Mouse (Mus musculus): Measurements from ENCODE around the gene Pyroxd2.

- no peak for TF ChIP-seq POLR2A (IDR thresholded peaks at IDR 0.05; ENCODE audit: borderline replicate concordance, insufficient read depth, low read length)
- no peak for TF ChIP-seq CTCF (IDR thresholded peaks at IDR 0.05; ENCODE audit: borderline replicate concordance, insufficient read depth, low read depth, low read length)
Measured at GRCm38 (mm10) chr19:42677452-42677851, 75.1 kb downstream of the Pyroxd2 start.

All from cerebellum, adult 2 months (tissue).